Mouse (Mus musculus) embryonic facial prominence, embryonic 15.5 days (tissue): Measurements from ENCODE around the gene Junb. TPM values are rescaled to one million over a fixed set of nuclear protein-coding genes. Genes with fewer than 3 reads are reported as not detected.

ENCODE experiments used
- ATAC-seq: fragments of 200-750 bp; cut with Nextera tagmentation; 2 replicates; pipeline ENCODE4 v1.8.0; 2017; ENCODE audit warnings: low read depth, moderate TSS enrichment; ENCODE audit not compliant: insufficient number of reproducible peaks, low FRiP score, low TSS enrichment
- H3K27ac ChIP-seq: fragments of 300-500 bp; sonication (generic); replicated peaks from 2 replicates; pipeline ENCODE4 v1.5.1; 2015; ENCODE audit warnings: mild to moderate bottlenecking, inconsistent platforms
- H3K27me3 ChIP-seq: fragments of 300-500 bp; sonication (generic); 2 replicates; pipeline ENCODE4 v1.6.1; 2015; ENCODE audit warnings: inconsistent platforms
- H3K36me3 ChIP-seq: fragments of 300-500 bp; sonication (generic); 2 replicates; pipeline ENCODE4 v1.6.1; 2015; ENCODE audit warnings: mild to moderate bottlenecking, inconsistent platforms
- H3K4me1 ChIP-seq: fragments of 300-500 bp; sonication (generic); 2 replicates; pipeline ENCODE4 v1.6.1; 2015; ENCODE audit warnings: inconsistent platforms
- H3K4me2 ChIP-seq: fragments of 300-500 bp; sonication (generic); replicated peaks from 2 replicates; pipeline ENCODE4 v1.6.1; 2015; ENCODE audit warnings: mild to moderate bottlenecking, inconsistent platforms
- H3K4me3 ChIP-seq: fragments of 300-500 bp; sonication (generic); replicated peaks from 2 replicates; pipeline ENCODE4 v1.5.1; 2015; ENCODE audit warnings: mild to moderate bottlenecking, inconsistent platforms
- H3K9ac ChIP-seq: fragments of 300-500 bp; sonication (generic); 2 replicates; pipeline ENCODE4 v1.6.1; 2015; ENCODE audit warnings: inconsistent platforms
- H3K9me3 ChIP-seq: fragments of 300-500 bp; sonication (generic); replicated peaks from 2 replicates; pipeline ENCODE4 v1.6.1; 2016; ENCODE audit warnings: inconsistent platforms
- WGBS: fragments of 180-500 bp; shearing (Covaris S2); methylation state at CpG from one replicate; pipeline ENCODE4 v1.1.7; 2015; 5-methylcytosine and 5-hydroxymethylcytosine counted together
- polyA plus RNA-seq: library from polyadenylated mRNA; unstranded; fragments of >200 nt; fragmentation: Nextera tagmentation; extraction: Ambion mirVana; gene quantifications from 2 replicates; pipeline ENCODE4 v1.2.1, GENCODE M21; 2015

Junb gene
- polyA plus RNA-seq, 1 experiment from 2014 or later: 38.0 TPM

DNA sequence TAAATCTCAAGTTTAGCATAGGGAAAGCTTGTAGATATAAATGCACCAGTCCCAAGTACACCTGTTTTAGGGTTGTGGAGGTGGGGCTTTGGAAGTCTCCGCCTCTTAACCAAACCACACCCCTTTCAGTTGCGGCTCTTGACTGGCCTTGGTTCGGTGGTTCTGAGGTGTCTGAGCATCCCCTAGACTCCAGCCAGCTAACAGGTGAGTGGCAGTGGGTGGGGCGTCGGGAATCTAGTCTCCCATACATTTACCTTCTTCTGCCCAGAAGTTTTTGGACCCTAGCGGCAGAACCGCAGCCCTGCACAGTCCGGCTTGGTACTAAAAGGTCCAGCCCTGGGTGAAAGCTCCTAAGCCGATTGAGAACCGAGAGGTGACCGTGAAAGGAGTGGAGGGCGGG, 28.8 kb downstream of the Junb start:
- no peaks in the 10 kb centered on the region for H3K36me3 ChIP-seq
- no peaks in the 10 kb centered on the region for H3K9me3 ChIP-seq
- no peak overlapping the region for H3K4me2 ChIP-seq
- no peak for ATAC-seq
- no peak overlapping the region for H3K27ac ChIP-seq
- WGBS: 15% methylated on average over 12 of the region's 12 CpGs
- H3K4me1 ChIP-seq: peaks cover 16% of the 10 kb centered on the region
- H3K4me3 ChIP-seq: no peak overlapping the region
- peaks cover 55% of the 10 kb centered on the region for H3K27me3 ChIP-seq
- H3K9ac ChIP-seq: no peak overlapping the region

DNA sequence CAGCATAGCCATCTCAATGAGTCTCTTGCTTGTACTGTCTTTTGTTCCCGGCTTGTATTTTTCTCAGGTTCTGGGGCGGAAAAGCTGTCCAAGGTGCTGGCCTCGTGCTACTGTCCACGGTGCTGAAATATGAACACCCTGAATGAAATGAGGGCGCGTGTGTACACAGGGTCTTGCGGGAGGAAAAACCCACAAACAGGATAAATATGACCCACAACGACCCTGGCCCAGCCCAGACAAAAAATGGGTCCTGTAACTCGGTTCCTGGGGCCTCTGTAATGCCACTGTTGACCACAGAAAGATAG, 31.3 kb downstream of the Junb start:
- WGBS: 13% methylated on average over 9 of the region's 9 CpGs
- no peak overlapping the region for H3K27ac ChIP-seq
- H3K4me3 ChIP-seq: no peak overlapping the region
- ATAC-seq: no peak
- H3K27me3 ChIP-seq: peaks cover 71% of the 10 kb centered on the region
- H3K4me1 ChIP-seq: peaks cover 21% of the 10 kb centered on the region
- no peak overlapping the region for H3K4me2 ChIP-seq
- no peaks in the 10 kb centered on the region for H3K36me3 ChIP-seq
- H3K9ac ChIP-seq: no peak overlapping the region
- no peaks in the 10 kb centered on the region for H3K9me3 ChIP-seq

DNA sequence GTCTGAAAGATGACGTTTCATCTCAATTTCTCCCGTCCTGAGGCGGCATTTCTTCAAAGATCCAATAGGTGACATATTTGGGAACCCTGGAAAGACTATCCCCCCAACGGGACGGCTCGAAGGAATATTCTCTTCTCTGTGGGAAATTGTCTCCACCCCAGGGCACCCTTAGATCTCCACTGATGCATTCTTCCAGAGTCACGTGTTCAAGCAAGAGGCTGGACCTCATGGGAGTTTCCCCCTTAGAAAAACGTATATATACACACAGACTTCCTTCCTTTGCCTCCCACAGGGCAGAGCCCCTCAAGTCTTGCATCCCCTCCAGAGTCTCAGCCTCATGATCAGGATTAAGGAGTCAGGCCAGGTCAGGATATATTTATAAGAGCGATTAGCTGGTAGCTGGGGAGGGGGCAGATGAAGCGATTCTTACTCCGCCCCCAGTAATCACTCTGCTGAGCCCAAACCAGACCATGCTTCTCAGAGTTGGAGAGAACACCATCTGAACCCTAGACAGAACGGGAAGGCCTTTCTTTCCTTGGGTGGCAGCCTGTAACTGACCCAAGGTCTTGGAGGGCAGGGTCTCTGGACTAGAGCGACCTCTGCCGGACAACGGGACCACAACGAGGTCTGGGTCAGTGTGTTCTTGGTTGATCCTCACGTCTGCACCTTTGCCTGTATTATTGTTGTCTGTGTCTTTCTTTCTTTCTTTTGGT, 31.8 kb downstream of the Junb start, which contains the start of gene Rtbdn:
Gene Rtbdn, plus strand, starts transcription at position 464 of the 713 bp plus-strand sequence.
- Histone ChIP-seq H3K27me3 (peaks cover 70% of the 10 kb centered on the region), H3K4me2 (peak within 1 kb of the TSS; percentile 75), H3K4me1 (peaks cover 21% of the 10 kb centered on the region), H3K9ac (no peak within 1 kb of the TSS), H3K36me3 (no peaks in the 10 kb centered on the region), H3K4me3 (peak within 1 kb of the TSS; percentile 40), H3K9me3 (no peaks in the 10 kb centered on the region), H3K27ac (no peak within 1 kb of the TSS)
- no peak for ATAC-seq
- WGBS: 8% methylated on average over 17 of the region's 17 CpGs

DNA sequence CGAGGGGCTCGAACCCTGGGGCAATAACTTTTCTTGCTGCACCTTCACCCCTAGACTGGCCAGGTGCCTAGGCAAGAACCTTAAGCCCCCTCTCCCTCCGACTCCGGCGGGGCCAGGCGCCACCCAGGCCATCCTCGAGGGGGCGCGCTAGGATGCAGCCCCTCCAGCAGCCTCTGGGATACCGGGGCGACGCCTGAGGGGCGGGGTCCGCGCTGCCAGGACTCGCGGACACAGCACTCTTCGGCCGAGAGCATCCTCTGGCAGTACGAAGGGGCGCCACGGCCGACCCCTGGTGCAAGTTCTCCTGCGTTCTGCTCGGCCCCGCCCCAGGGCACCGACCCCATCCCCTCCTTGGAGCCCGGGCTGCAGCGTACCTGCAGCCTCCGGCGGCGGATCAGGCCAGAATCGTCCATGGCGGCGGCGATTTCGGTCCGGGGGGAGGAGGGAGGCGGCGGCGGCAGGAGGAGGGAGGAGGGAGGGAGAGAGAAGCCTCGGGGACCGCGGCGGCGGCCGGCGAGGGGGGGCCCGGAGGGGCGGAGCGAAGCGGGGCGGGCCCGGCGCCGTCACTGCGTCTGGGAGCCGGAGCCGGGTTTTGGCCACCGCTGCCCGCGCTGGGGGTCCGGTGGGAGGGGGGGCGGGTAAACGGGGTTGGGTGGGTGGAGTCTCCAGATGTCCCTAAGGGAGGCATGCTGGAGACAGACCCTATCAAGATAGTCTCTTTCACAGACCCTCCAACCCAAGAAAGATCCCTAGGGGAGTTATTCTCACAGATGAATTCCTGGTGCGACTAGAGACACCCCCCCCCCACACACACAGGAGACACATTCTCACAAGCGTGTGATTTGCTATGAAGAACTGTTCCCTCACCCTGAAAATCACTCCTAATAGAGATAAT, 32.6 kb downstream of the Junb start:
- H3K4me1 ChIP-seq: peaks cover 21% of the 10 kb centered on the region
- H3K4me2 ChIP-seq: peak overlapping the region; percentile 75
- 0 out of 2 replicates have a peak, but pooled peaks have one; percentile 7 for ATAC-seq
- H3K36me3 ChIP-seq: no peaks in the 10 kb centered on the region
- H3K27me3 ChIP-seq: peaks cover 70% of the 10 kb centered on the region
- H3K9me3 ChIP-seq: no peaks in the 10 kb centered on the region
- no peak overlapping the region for H3K9ac ChIP-seq
- WGBS: under 1% methylated on average over 45 of the region's 67 CpGs
- H3K27ac ChIP-seq: no peak overlapping the region
- peak overlapping the region; percentile 40 for H3K4me3 ChIP-seq

DNA sequence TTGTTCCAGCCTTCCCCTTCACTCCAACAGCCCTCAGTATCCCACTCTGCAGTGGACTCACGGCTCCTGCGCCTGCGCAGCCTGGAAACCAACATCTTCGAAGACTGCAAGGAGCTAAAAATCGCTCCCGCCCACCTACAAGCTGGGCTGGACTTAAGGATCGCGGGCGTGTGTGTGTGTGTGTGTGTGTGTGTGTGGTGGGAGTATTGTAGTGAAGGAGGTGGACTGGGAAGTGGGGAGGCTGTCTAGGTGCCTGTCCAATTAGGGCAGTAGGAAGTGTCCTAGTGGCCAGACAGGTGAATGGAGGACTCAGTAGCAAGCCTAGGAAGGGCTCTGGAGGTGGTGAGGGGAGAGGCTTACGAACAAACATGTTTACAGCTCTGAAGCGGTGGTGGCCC, 33.3 kb downstream of the Junb start:
- 5% methylated on average over 11 of the region's 11 CpGs for WGBS

DNA sequence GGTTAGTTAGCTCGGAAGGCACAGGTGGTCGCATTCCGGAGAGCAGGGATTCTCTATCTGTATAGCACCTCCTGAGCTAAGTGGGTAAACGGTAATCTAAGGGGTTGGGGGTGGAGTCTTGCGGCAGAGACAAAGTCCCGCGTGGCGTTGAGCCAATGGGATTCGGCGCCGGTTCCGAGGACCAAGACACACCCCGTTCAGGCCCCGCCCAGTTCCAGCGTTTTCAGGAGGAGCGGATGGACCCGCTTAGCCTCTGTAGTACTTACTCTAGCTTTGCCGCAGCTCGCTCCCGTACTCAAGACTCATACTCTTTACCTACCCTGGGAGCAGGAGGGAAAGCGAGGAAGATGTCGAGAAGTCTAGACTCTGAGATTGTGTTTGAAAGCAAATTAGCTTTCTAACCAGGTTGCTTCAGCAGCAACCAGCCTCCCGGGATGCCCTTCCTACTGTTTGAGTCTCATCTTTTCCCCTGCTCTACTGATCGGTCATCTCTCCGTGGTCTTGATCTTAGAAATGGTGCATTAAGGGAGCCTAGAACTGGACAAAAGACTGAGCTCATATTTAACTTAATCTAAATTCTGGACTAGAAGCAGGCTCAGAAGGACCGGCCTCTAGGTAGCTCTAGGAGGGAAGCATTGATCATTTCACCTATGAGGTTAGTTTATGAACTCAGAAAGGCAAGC, 33.9 kb downstream of the Junb start:
- ATAC-seq: peak; percentile 64; the same call in 1 of the 2 replicates
- H3K4me1 ChIP-seq: peaks cover 21% of the 10 kb centered on the region
- no peak overlapping the region for H3K27ac ChIP-seq
- no peaks in the 10 kb centered on the region for H3K36me3 ChIP-seq
- WGBS: 3% methylated on average over 26 of the region's 26 CpGs
- no peaks in the 10 kb centered on the region for H3K9me3 ChIP-seq
- peak overlapping the region; percentile 35 for H3K4me2 ChIP-seq
- peak overlapping the region; percentile 4; the same call in 1 of the 2 replicates for H3K4me3 ChIP-seq
- peaks cover 62% of the 10 kb centered on the region for H3K27me3 ChIP-seq
- no peak overlapping the region for H3K9ac ChIP-seq

More for the DNA sequence above, 33.3 kb downstream of the Junb start:
- Histone ChIP-seq H3K9ac (no peak overlapping the region), H3K27ac (no peak overlapping the region), H3K27me3 (peaks cover 64% of the 10 kb centered on the region), H3K4me1 (peaks cover 21% of the 10 kb centered on the region), H3K4me3 (peak overlapping the region; percentile 40), H3K4me2 (peak overlapping the region; percentile 75), H3K9me3 (no peaks in the 10 kb centered on the region), H3K36me3 (no peaks in the 10 kb centered on the region)
- ATAC-seq: no peak; the same call in 1 of the 2 replicates

DNA sequence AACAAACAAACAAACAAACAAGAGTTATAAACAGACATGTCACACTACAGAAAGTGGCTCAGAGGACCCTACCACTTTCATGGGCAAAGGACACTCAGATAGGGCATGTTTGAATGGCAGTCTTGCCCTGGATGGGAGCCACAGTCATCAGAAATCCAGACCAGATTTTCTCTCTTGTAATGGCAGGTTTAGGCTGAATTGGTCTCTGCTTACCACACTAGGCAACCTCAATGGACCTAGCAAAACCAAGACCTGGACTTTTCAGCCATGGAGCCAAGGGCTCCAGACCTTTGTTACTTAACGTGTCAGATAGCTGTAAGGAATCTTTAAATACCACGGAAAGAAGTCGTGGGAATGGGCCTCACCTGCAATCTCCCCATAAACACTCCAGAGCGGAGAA, 34.8 kb downstream of the Junb start:
- Histone ChIP-seq H3K36me3 (no peaks in the 10 kb centered on the region), H3K27ac (no peak overlapping the region), H3K4me1 (peaks cover 21% of the 10 kb centered on the region), H3K9me3 (no peaks in the 10 kb centered on the region), H3K9ac (no peak overlapping the region), H3K27me3 (peaks cover 65% of the 10 kb centered on the region), H3K4me2 (no peak overlapping the region), H3K4me3 (no peak overlapping the region)
- whole genome bisulfite sequencing: 17% methylated on average over 4 of the region's 4 CpGs
- no peak for ATAC-seq

DNA sequence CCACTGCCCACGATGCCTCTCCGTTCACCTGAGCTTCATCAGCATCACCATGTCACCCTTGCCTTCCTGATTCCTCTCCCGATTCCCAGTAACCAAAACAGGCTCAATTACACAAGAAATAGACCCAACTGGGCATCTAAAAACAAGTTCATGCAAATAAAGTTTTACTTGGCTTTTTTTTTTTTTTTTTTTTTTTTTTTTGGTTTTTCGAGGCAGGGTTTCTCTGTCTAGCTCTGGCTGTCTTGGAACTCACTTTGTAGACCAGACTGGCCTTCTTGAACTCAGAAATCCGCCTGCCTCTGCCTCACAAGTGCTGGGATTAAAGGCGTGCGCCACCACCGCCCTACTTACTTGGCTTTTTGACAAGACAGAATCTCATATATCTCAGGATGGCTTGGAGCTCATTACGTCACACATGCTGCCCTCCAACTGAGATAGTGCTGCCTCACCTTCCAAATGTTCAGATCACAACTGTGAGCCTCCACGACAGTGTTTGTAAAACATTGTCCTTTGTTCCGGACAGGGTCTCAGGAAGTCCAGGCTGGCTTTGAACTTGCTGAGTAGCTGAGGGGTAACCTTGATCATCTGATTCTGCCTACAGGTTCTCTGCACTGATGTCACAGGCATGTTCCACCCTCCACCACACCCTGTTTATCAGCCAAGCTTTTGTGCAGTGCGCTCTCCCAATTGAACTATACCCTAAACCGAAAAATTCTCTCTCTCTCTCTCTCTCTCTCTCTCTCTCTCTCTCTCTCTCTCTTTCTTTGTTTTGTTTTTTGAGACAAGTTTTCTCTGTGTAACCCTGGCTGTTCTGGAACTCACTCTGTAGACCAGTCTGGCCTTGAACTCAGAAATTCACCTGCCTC, 40.7 kb downstream of the Junb start:
- H3K27me3 ChIP-seq: peaks cover 64% of the 10 kb centered on the region
- H3K9ac ChIP-seq: no peak overlapping the region
- H3K4me2 ChIP-seq: peak overlapping the region; percentile 66; the same call in 1 of the 2 replicates
- ATAC-seq: no peak
- H3K9me3 ChIP-seq: no peaks in the 10 kb centered on the region
- peaks cover 14% of the 10 kb centered on the region for H3K4me1 ChIP-seq
- no peak overlapping the region for H3K27ac ChIP-seq
- no peaks in the 10 kb centered on the region for H3K36me3 ChIP-seq
- WGBS: 58% methylated on average over 13 of the region's 13 CpGs
- H3K4me3 ChIP-seq: peak overlapping the region; percentile 38; the same call in 1 of the 2 replicates

DNA sequence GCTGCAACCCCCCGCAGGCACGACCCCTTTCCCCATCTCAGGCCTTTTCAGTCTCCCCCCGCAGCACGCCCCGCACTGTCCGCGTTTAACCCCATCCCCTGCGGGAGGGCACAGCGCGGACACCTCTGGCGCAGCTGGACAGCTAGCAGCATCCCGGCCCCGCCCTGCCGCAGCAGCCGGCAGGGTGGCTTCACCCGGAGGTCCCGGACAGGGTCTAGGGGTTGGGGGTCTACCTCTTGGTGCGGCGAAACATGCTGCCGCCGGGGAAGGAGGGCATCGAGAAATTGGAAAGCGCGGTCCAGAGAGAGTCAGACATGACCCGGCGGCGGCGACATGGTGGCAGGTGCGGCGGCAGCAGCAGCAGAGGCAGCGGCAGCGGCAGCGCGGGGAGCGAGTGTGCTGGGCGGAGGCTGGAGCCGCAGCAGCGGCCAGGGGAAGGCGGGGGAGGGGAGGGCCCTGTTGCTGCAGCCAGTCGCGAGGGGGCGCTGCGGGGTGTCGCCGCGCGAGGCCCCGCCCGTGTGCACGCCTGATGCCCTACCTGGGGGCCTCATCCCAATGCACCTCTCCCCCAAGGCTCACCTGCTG, 41.5 kb downstream of the Junb start, which contains the start of gene Mast1:
Gene Mast1, minus strand, starts transcription at position 398 of the 585 bp plus-strand sequence.
- Histone ChIP-seq H3K27me3 (peaks cover 64% of the 10 kb centered on the region), H3K9me3 (no peaks in the 10 kb centered on the region), H3K36me3 (no peaks in the 10 kb centered on the region), H3K4me2 (peak within 1 kb of the TSS; percentile 66), H3K27ac (no peak within 1 kb of the TSS), H3K9ac (no peak within 1 kb of the TSS), H3K4me3 (peak within 1 kb of the TSS; percentile 38), H3K4me1 (peaks cover 14% of the 10 kb centered on the region)
- WGBS: under 1% methylated on average over 50 of the region's 50 CpGs
- no peak; the same call in 1 of the 2 replicates for ATAC-seq
